Comparison of ENCODE assay signal across 17 mouse cellular contexts in the genomic region with DNA sequence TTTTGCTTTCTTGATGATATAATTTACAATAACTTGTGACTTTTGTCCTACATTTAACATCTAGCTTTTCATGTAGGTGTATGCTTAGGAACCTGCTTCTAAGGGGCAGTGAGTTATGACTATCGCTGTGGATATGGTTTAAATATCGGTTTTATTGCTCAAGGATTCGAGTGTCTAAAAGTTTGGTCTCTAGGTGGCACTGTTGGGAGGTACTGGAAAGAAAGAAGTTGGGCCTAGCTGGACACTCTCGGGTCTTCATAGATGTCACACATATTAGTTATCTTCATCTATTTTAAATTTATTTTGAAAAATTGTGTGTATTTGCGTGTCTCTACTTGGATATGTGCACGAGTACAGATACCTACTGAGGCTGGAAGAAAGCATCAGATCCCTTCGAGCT.
DNase-seq lines count a peak whose midpoint lies in the region; ATAC-seq and TF ChIP-seq lines count a peak whose summit lies in the region.
"Had no signal": no experiment of that assay in that cellular context is flagged by ENCODE, and none has a peak within 500 bp of the region (broad histone marks: within the 10 kb centered on the region; RNA-seq: fewer than 3 reads in every experiment).

No protein-coding gene starts in this region.

- no peak overlapping the region for H3K9ac ChIP-seq in heart, embryonic 11.5 days (ENCODE audit: low read depth, low read length)
- H3K9ac ChIP-seq: liver, embryonic 14.5 days; neural tube, embryonic 13.5 days had no signal

- H3K27ac ChIP-seq in gastrocnemius, adult 2 months, result no peak overlapping the region
- no peak overlapping the region for H3K27ac ChIP-seq in heart, embryonic 11.5 days (ENCODE audit: low read depth, low read length)
- H3K27ac ChIP-seq: liver, embryonic 14.5 days; midbrain, embryonic 10.5 days; neural tube, embryonic 13.5 days had no signal

- peak; percentile 21; the same call in 1 of the 2 replicates for TF ChIP-seq CTCF in gastrocnemius, adult 2 months (IDR thresholded peaks at IDR 0.05)

- ATAC-seq in megakaryocyte progenitor cell, adult 5-6 weeks (replicated peaks; ENCODE audit: poor library complexity), result peak; percentile 50; the same call in 1 of the 2 replicates
- no peak for ATAC-seq in heart, embryonic 11.5 days (replicated peaks; ENCODE audit: insufficient number of reproducible peaks, low FRiP score, low TSS enrichment)

- DNase-seq in gastrocnemius, adult 2 months, result no peak
- no peak for DNase-seq in gastrocnemius, postnatal 14 days
- DNase-seq in lung, postnatal 36 days, result peak; percentile 34
- DNase-seq in lung, adult 18-20 months, result no peak
- DNase-seq in R1 (ENCODE audit: low read depth, low spot score), result peak; percentile 51
- DNase-seq in ovary, adult 18-20 months (ENCODE audit: low spot score), result no peak
- DNase-seq: adrenal gland, postnatal 25 days; cerebellum, adult 2 months; heart, adult 18-20 months; kidney, adult 18-20 months; right cerebral cortex, postnatal 14 days; thymus, postnatal 4 days had no signal

- peaks cover 5% of the 10 kb centered on the region; the same call in 1 of the 2 replicates for H3K4me1 ChIP-seq in heart, embryonic 11.5 days (ENCODE audit: control insufficient read depth, insufficient read depth, low read length)

- H3K36me3 ChIP-seq in heart, embryonic 11.5 days (ENCODE audit: control insufficient read depth, insufficient read depth, low read length), result no peaks in the 10 kb centered on the region
- H3K36me3 ChIP-seq: midbrain, embryonic 10.5 days; neural tube, embryonic 13.5 days had no signal

- WGBS in heart, embryonic 11.5 days (ENCODE audit: insufficient replicate concordance), result 66% methylated on average over 7 of the region's 7 CpGs

- no peak overlapping the region for H3K4me2 ChIP-seq in heart, embryonic 11.5 days
- H3K4me2 ChIP-seq: neural tube, embryonic 13.5 days had no signal

- H3K9me3 ChIP-seq in heart, embryonic 11.5 days (replicated peaks; ENCODE audit: control insufficient read depth, low read length), result no peaks in the 10 kb centered on the region
- H3K9me3 ChIP-seq: neural tube, embryonic 13.5 days had no signal

- intact Hi-C loops in gastrocnemius, adult 2 months (cut with DNase I), result no loop called here
- intact Hi-C loops in gastrocnemius, postnatal 14 days (cut with DNase I; ENCODE audit: low total_unique reads), result no loop called here

- no peaks in the 10 kb centered on the region for H3K27me3 ChIP-seq in heart, embryonic 11.5 days (ENCODE audit: control insufficient read depth, insufficient read depth, low read length)
- H3K27me3 ChIP-seq: neural tube, embryonic 13.5 days had no signal

- H3K4me3 ChIP-seq in gastrocnemius, adult 2 months, result no peak overlapping the region
- no peak overlapping the region for H3K4me3 ChIP-seq in heart, embryonic 11.5 days (ENCODE audit: low read depth, low read length)
- H3K4me3 ChIP-seq: midbrain, embryonic 10.5 days; neural tube, embryonic 13.5 days had no signal

Comparison
In these comparisons a context has a peak if more than half of its experiments do, and no peak if none do; other contexts are left out.
1. DNase-seq: peak in lung, postnatal 36 days (single experiment) and R1 (single experiment); none in gastrocnemius, adult 2 months (single experiment), gastrocnemius, postnatal 14 days (single experiment), lung, adult 18-20 months (0 of 2) and ovary, adult 18-20 months (single experiment).